Comparison of ENCODE assay signal across 11 mouse cellular contexts in genomic region chr6:125385066-125385974, GRCm38 (mm10). TPM values are rescaled to one million over a fixed set of nuclear protein-coding genes. Genes with fewer than 3 reads are reported as not detected.
DNase-seq lines count a peak whose midpoint lies in the region; ATAC-seq and TF ChIP-seq lines count a peak whose summit lies in the region.
"Had no signal": no experiment of that assay in that cellular context is flagged by ENCODE, and none has a peak within 500 bp of the region (broad histone marks: within the 10 kb centered on the region; RNA-seq: fewer than 3 reads in every experiment).

No protein-coding gene starts in this region.

- H3K9me3 ChIP-seq in embryonic facial prominence, embryonic 11.5 days (replicated peaks; ENCODE audit: control insufficient read depth, low read length), result no peaks in the 10 kb centered on the region
- no peaks in the 10 kb centered on the region for H3K9me3 ChIP-seq in embryonic facial prominence, embryonic 10.5 days
- H3K9me3 ChIP-seq in liver, postnatal 0 days (ENCODE audit: low read length), result no peaks in the 10 kb centered on the region
- H3K9me3 ChIP-seq in liver, embryonic 11.5 days (ENCODE audit: control insufficient read depth, low read length), result no peaks in the 10 kb centered on the region
- no peaks in the 10 kb centered on the region for H3K9me3 ChIP-seq in forebrain, embryonic 12.5 days

- no peak overlapping the region for H3K4me2 ChIP-seq in embryonic facial prominence, embryonic 11.5 days (ENCODE audit: low read depth, low read length)
- H3K4me2 ChIP-seq in liver, postnatal 0 days (ENCODE audit: low read depth, low read length), result no peak overlapping the region
- no peak overlapping the region for H3K4me2 ChIP-seq in liver, embryonic 11.5 days
- H3K4me2 ChIP-seq in forebrain, embryonic 12.5 days, result no peak overlapping the region

- no peak for TF ChIP-seq EP300 in liver, postnatal 0 days (IDR thresholded peaks at IDR 0.05; ENCODE audit: low read depth)

- H3K4me3 ChIP-seq in embryonic facial prominence, embryonic 11.5 days (ENCODE audit: low read depth, low read length), result no peak overlapping the region
- H3K4me3 ChIP-seq in embryonic facial prominence, embryonic 10.5 days, result no peak overlapping the region
- no peak overlapping the region for H3K4me3 ChIP-seq in liver, postnatal 0 days (ENCODE audit: low read depth, low read length)
- H3K4me3 ChIP-seq in liver, embryonic 11.5 days (ENCODE audit: low read depth, low read length), result no peak overlapping the region
- H3K4me3 ChIP-seq in forebrain, embryonic 12.5 days (replicated peaks), result no peak overlapping the region

- H3K4me1 ChIP-seq in embryonic facial prominence, embryonic 11.5 days (ENCODE audit: control insufficient read depth, insufficient read depth, low read length), result peaks cover 4% of the 10 kb centered on the region; the same call in 1 of the 2 replicates
- H3K4me1 ChIP-seq in embryonic facial prominence, embryonic 10.5 days, result peaks cover 12% of the 10 kb centered on the region
- H3K4me1 ChIP-seq in liver, postnatal 0 days (ENCODE audit: insufficient read depth), result 0 out of 2 replicates have a peak, but pooled peaks cover 8% of the 10 kb centered on the region
- peaks cover 6% of the 10 kb centered on the region for H3K4me1 ChIP-seq in liver, embryonic 11.5 days (replicated peaks; ENCODE audit: control insufficient read depth, insufficient read depth, low read length)
- peaks cover 2% of the 10 kb centered on the region for H3K4me1 ChIP-seq in forebrain, embryonic 12.5 days

- peak; percentile 44 for DNase-seq in embryonic facial prominence, embryonic 11.5 days (ENCODE audit: low spot score)
- DNase-seq in embryonic facial prominence, embryonic 10.5 days (ENCODE audit: low spot score), result no peak
- no peak for DNase-seq in liver, postnatal 0 days
- DNase-seq in liver, embryonic 11.5 days (ENCODE audit: low spot score), result no peak
- DNase-seq in embryo, embryonic 11 days, result peak; percentile 59
- peak; percentile 72 for DNase-seq in retina, postnatal 1 day
- DNase-seq in cerebellum, adult 11-12 months, result no peak
- DNase-seq: spleen, adult 18-20 months had no signal

- H3K9ac ChIP-seq in embryonic facial prominence, embryonic 11.5 days (replicated peaks; ENCODE audit: low read length), result no peak overlapping the region
- H3K9ac ChIP-seq in liver, postnatal 0 days (replicated peaks), result no peak overlapping the region
- no peak overlapping the region for H3K9ac ChIP-seq in liver, embryonic 11.5 days (ENCODE audit: low read depth, low read length)
- H3K9ac ChIP-seq in forebrain, embryonic 12.5 days, result no peak overlapping the region

- H3K27ac ChIP-seq in embryonic facial prominence, embryonic 11.5 days (replicated peaks; ENCODE audit: low read depth, low read length), result no peak overlapping the region
- no peak overlapping the region for H3K27ac ChIP-seq in embryonic facial prominence, embryonic 10.5 days (replicated peaks)
- H3K27ac ChIP-seq in liver, postnatal 0 days (ENCODE audit: low read depth), result no peak overlapping the region
- H3K27ac ChIP-seq in liver, embryonic 11.5 days (ENCODE audit: low read depth, low read length), result no peak overlapping the region
- H3K27ac ChIP-seq in forebrain, embryonic 12.5 days, result no peak overlapping the region
- H3K27ac ChIP-seq: macrophage had no signal

- ATAC-seq in embryonic facial prominence, embryonic 11.5 days (replicated peaks; ENCODE audit: insufficient number of reproducible peaks, low FRiP score, low TSS enrichment, low read depth), result no peak
- no peak for ATAC-seq in liver, postnatal 0 days
- no peak for ATAC-seq in liver, embryonic 11.5 days (replicated peaks; ENCODE audit: low FRiP score)
- ATAC-seq in forebrain, embryonic 12.5 days (ENCODE audit: low FRiP score), result no peak
- ATAC-seq: inflammation-experienced regulatory T-cells, adult 6 months had no signal

- no peaks in the 10 kb centered on the region for H3K36me3 ChIP-seq in embryonic facial prominence, embryonic 11.5 days (replicated peaks; ENCODE audit: control insufficient read depth, insufficient read depth, low read depth, low read length)
- H3K36me3 ChIP-seq in embryonic facial prominence, embryonic 10.5 days (replicated peaks), result no peaks in the 10 kb centered on the region
- H3K36me3 ChIP-seq in liver, postnatal 0 days (replicated peaks; ENCODE audit: insufficient read depth, low read length), result no peaks in the 10 kb centered on the region
- no peaks in the 10 kb centered on the region for H3K36me3 ChIP-seq in liver, embryonic 11.5 days (ENCODE audit: control insufficient read depth, insufficient read depth, low read length)
- H3K36me3 ChIP-seq in forebrain, embryonic 12.5 days (replicated peaks), result no peaks in the 10 kb centered on the region

- peaks cover 8% of the 10 kb centered on the region for H3K27me3 ChIP-seq in embryonic facial prominence, embryonic 11.5 days (ENCODE audit: control insufficient read depth, insufficient read depth, low read length)
- peaks cover 32% of the 10 kb centered on the region for H3K27me3 ChIP-seq in embryonic facial prominence, embryonic 10.5 days (replicated peaks; ENCODE audit: low read depth, poor library complexity, severe bottlenecking)
- 0 out of 2 replicates have a peak, but pooled peaks cover 7% of the 10 kb centered on the region for H3K27me3 ChIP-seq in liver, postnatal 0 days (ENCODE audit: insufficient read depth, low read length)
- peaks cover 19% of the 10 kb centered on the region for H3K27me3 ChIP-seq in liver, embryonic 11.5 days (replicated peaks; ENCODE audit: control insufficient read depth, insufficient read depth, low read length)
- peaks cover 31% of the 10 kb centered on the region for H3K27me3 ChIP-seq in forebrain, embryonic 12.5 days

- TF ChIP-seq CTCF in liver, postnatal 0 days (IDR thresholded peaks at IDR 0.05; ENCODE audit: low read depth), result peak; percentile 67

- 64% methylated on average over 11 of the region's 11 CpGs for WGBS in embryonic facial prominence, embryonic 11.5 days
- 66% methylated on average over 11 of the region's 11 CpGs for WGBS in embryonic facial prominence, embryonic 10.5 days
- WGBS in liver, postnatal 0 days (ENCODE audit: insufficient replicate concordance), result 59% methylated on average over 11 of the region's 11 CpGs
- 62% methylated on average over 11 of the region's 11 CpGs for WGBS in liver, embryonic 11.5 days
- 68% methylated on average over 11 of the region's 11 CpGs for WGBS in forebrain, embryonic 12.5 days

RNA-seq across cellular contexts. Expression of gene Plekhg6, which starts 4.7 kb away (rescaled TPM):
- 0.08 and 0.20 TPM in 2 replicates for polyA plus RNA-seq in embryonic facial prominence, embryonic 11.5 days (2014; fragmentation: Nextera tagmentation; extraction: Ambion mirVana)
- 0.21 and 0.32 TPM in 2 replicates for polyA plus RNA-seq in embryonic facial prominence, embryonic 10.5 days (2016; fragmentation: Nextera tagmentation; extraction: Ambion mirVana)
- 1.1 and 1.2 TPM in 2 replicates for polyA plus RNA-seq in liver, postnatal 0 days (2015; fragmentation: Nextera tagmentation; extraction: Ambion mirVana)
- 0.30 and 0.35 TPM in 2 replicates for polyA plus RNA-seq in liver, embryonic 11.5 days (2014; fragmentation: Nextera tagmentation; extraction: Ambion mirVana)
- polyA plus RNA-seq in forebrain, embryonic 12.5 days (2016; fragmentation: Nextera tagmentation; extraction: Ambion mirVana), result 0.05 and 0.09 TPM in 2 replicates
- polyA plus RNA-seq: inflammation-experienced regulatory T-cells, adult 6 months; macrophage had no signal

RNA-seq across cellular contexts. Expression of gene Tnfrsf1a, which starts 36.2 kb away (rescaled TPM):
- 36.6 and 39.5 TPM in 2 replicates for polyA plus RNA-seq in embryonic facial prominence, embryonic 11.5 days (2014; fragmentation: Nextera tagmentation; extraction: Ambion mirVana)
- polyA plus RNA-seq in embryonic facial prominence, embryonic 10.5 days (2016; fragmentation: Nextera tagmentation; extraction: Ambion mirVana), result 33.4 and 34.8 TPM in 2 replicates
- 40.5 and 41.1 TPM in 2 replicates for polyA plus RNA-seq in liver, postnatal 0 days (2015; fragmentation: Nextera tagmentation; extraction: Ambion mirVana)
- 37.0 and 38.0 TPM in 2 replicates for polyA plus RNA-seq in liver, embryonic 11.5 days (2014; fragmentation: Nextera tagmentation; extraction: Ambion mirVana)
- 16.6 and 19.3 TPM in 2 replicates for polyA plus RNA-seq in forebrain, embryonic 12.5 days (2016; fragmentation: Nextera tagmentation; extraction: Ambion mirVana)

Comparison
In these comparisons a context has a peak if more than half of its experiments do, and no peak if none do; other contexts are left out.
1. DNase-seq: peak in embryonic facial prominence, embryonic 11.5 days (single experiment), embryo, embryonic 11 days (single experiment) and retina, postnatal 1 day (single experiment); none in embryonic facial prominence, embryonic 10.5 days (single experiment), liver, postnatal 0 days (single experiment), liver, embryonic 11.5 days (single experiment) and cerebellum, adult 11-12 months (single experiment).